Mouse (Mus musculus): Measurements from ENCODE around the gene Pde4dip.

Pde4dip gene

GRCm38 (mm10) chr3:97719116-97719515 lies 169.4 kb downstream of the Pde4dip start:
- no peak for TF ChIP-seq GATA4 (IDR thresholded peaks at IDR 0.05; ENCODE audit: insufficient replicate concordance, low read length)

GRCm38 (mm10) chr3:97715922-97716321 lies 172.6 kb downstream of the Pde4dip start:
- TF ChIP-seq GATA4 (IDR thresholded peaks at IDR 0.05; ENCODE audit: insufficient replicate concordance, low read length), result no peak

- TF ChIP-seq GATA4 (IDR thresholded peaks at IDR 0.05; ENCODE audit: insufficient replicate concordance, low read length), result no peak
These were observed 177.6 kb downstream of the Pde4dip start for GRCm38 (mm10) chr3:97710881-97711280.

GRCm38 (mm10) chr3:97710134-97710533 lies 178.4 kb downstream of the Pde4dip start:
- no peak for TF ChIP-seq GATA4 (IDR thresholded peaks at IDR 0.05; ENCODE audit: insufficient replicate concordance, low read length)

GRCm38 (mm10) chr3:97706561-97706960 lies 181.9 kb downstream of the Pde4dip start:
- TF ChIP-seq GATA4 (IDR thresholded peaks at IDR 0.05; ENCODE audit: insufficient replicate concordance, low read length), result no peak

GRCm38 (mm10) chr3:97705508-97705907 lies 183.0 kb downstream of the Pde4dip start:
- no peak for TF ChIP-seq GATA4 (IDR thresholded peaks at IDR 0.05; ENCODE audit: insufficient replicate concordance, low read length)

- no peak for TF ChIP-seq GATA4 (IDR thresholded peaks at IDR 0.05; ENCODE audit: insufficient replicate concordance, low read length)
These were observed 185.9 kb downstream of the Pde4dip start for GRCm38 (mm10) chr3:97702448-97703080.

GRCm38 (mm10) chr3:97701198-97701597 lies 187.3 kb downstream of the Pde4dip start:
- TF ChIP-seq GATA4 (IDR thresholded peaks at IDR 0.05; ENCODE audit: insufficient replicate concordance, low read length), result no peak

GRCm38 (mm10) chr3:97699061-97699460 lies 189.4 kb downstream of the Pde4dip start:
- TF ChIP-seq GATA4 (IDR thresholded peaks at IDR 0.05; ENCODE audit: insufficient replicate concordance, low read length), result no peak

- no peak for TF ChIP-seq GATA4 (IDR thresholded peaks at IDR 0.05; ENCODE audit: insufficient replicate concordance, low read length)
These were observed 191.2 kb downstream of the Pde4dip start for GRCm38 (mm10) chr3:97697291-97697690.

- TF ChIP-seq GATA4 (IDR thresholded peaks at IDR 0.05; ENCODE audit: insufficient replicate concordance, low read length), result no peak
These were observed 191.6 kb downstream of the Pde4dip start for GRCm38 (mm10) chr3:97696866-97697265.

GRCm38 (mm10) chr3:97693806-97694205 lies 194.7 kb downstream of the Pde4dip start:
- no peak for TF ChIP-seq GATA4 (IDR thresholded peaks at IDR 0.05; ENCODE audit: insufficient replicate concordance, low read length)

GRCm38 (mm10) chr3:97691443-97692017 lies 197.0 kb downstream of the Pde4dip start:
- no peak for TF ChIP-seq GATA4 (IDR thresholded peaks at IDR 0.05; ENCODE audit: insufficient replicate concordance, low read length)

- TF ChIP-seq GATA4 (IDR thresholded peaks at IDR 0.05; ENCODE audit: insufficient replicate concordance, low read length), result no peak
These were observed 197.9 kb downstream of the Pde4dip start for GRCm38 (mm10) chr3:97690590-97690989.

- no peak for TF ChIP-seq GATA4 (IDR thresholded peaks at IDR 0.05; ENCODE audit: insufficient replicate concordance, low read length)
These were observed 199.2 kb downstream of the Pde4dip start for GRCm38 (mm10) chr3:97689289-97689688.

- no peak for TF ChIP-seq GATA4 (IDR thresholded peaks at IDR 0.05; ENCODE audit: insufficient replicate concordance, low read length)
These were observed 202.0 kb downstream of the Pde4dip start for GRCm38 (mm10) chr3:97686372-97687117.
